ENCODE assay signal across 29 mouse cellular contexts in genomic region chr3:85666166-85666565, GRCm38 (mm10).
A peak's percentile ranks its signal among the peaks of the same experiment; 100 is the strongest.
DNase-seq lines count a peak whose midpoint lies in the region; ATAC-seq and TF ChIP-seq lines count a peak whose summit lies in the region.
"Had no signal": no experiment of that assay in that cellular context is flagged by ENCODE, and none has a peak within 500 bp of the region (broad histone marks: within the 10 kb centered on the region; RNA-seq: fewer than 3 reads in every experiment).

No protein-coding gene starts in this region.

- peaks cover 18% of the 10 kb centered on the region for H3K4me1 ChIP-seq in kidney, adult 2 months (ENCODE audit: control insufficient read depth, insufficient read depth, low read length)
- peaks cover 25% of the 10 kb centered on the region for H3K4me1 ChIP-seq in kidney, embryonic 15.5 days
- peaks cover 12% of the 10 kb centered on the region for H3K4me1 ChIP-seq in forebrain, embryonic 13.5 days
- H3K4me1 ChIP-seq: embryonic facial prominence, embryonic 10.5 days; embryonic facial prominence, embryonic 15.5 days; hindbrain, embryonic 15.5 days; limb, embryonic 12.5 days; liver, embryonic 15.5 days; lung, embryonic 15.5 days; midbrain, embryonic 10.5 days had no signal

- no peaks in the 10 kb centered on the region for H3K27me3 ChIP-seq in kidney, adult 2 months (replicated peaks; ENCODE audit: control insufficient read depth, insufficient read depth, low read length)
- no peaks in the 10 kb centered on the region for H3K27me3 ChIP-seq in kidney, embryonic 15.5 days
- H3K27me3 ChIP-seq in forebrain, embryonic 13.5 days = no peaks in the 10 kb centered on the region
- H3K27me3 ChIP-seq: embryonic facial prominence, embryonic 15.5 days; hindbrain, embryonic 15.5 days; liver, embryonic 15.5 days; lung, embryonic 15.5 days; neural tube, embryonic 13.5 days had no signal

- H3K9ac ChIP-seq in kidney, embryonic 15.5 days = no peak overlapping the region
- no peak overlapping the region for H3K9ac ChIP-seq in forebrain, embryonic 13.5 days
- H3K9ac ChIP-seq: embryonic facial prominence, embryonic 15.5 days; hindbrain, embryonic 15.5 days; limb, embryonic 12.5 days; liver, embryonic 15.5 days; lung, embryonic 15.5 days; neural tube, embryonic 13.5 days had no signal

- H3K27ac ChIP-seq in kidney, adult 2 months (ENCODE audit: insufficient read depth, low read depth, low read length) = no peak overlapping the region; the same call in 1 of the 2 replicates
- H3K27ac ChIP-seq in kidney, embryonic 15.5 days = no peak overlapping the region
- H3K27ac ChIP-seq in forebrain, embryonic 13.5 days = no peak overlapping the region
- H3K27ac ChIP-seq: embryonic facial prominence, embryonic 10.5 days; embryonic facial prominence, embryonic 15.5 days; hindbrain, embryonic 15.5 days; limb, embryonic 12.5 days; liver, embryonic 15.5 days; lung, embryonic 15.5 days; midbrain, embryonic 10.5 days; neural tube, embryonic 13.5 days had no signal

- DNase-seq in kidney, adult 2 months = peak; percentile 82
- DNase-seq in kidney, postnatal 10 days = no peak
- DNase-seq in lung, postnatal 25 days (ENCODE audit: low spot score) = peak; percentile 6
- DNase-seq in lung, postnatal 14 days = no peak
- DNase-seq in kidney, postnatal 25 days = peak; percentile 26 to 61
- no peak for DNase-seq in cerebellum, adult 9-10 months
- DNase-seq: adrenal gland, adult 2 months; adrenal gland, postnatal 36 days; cerebellum, adult 18-20 months; cerebellum, postnatal 14 days; gastrocnemius, postnatal 14 days; layer of hippocampus, adult 9-11 months; right cerebral cortex, postnatal 4 days; thymus, postnatal 4 days had no signal

- no peaks in the 10 kb centered on the region for H3K36me3 ChIP-seq in kidney, adult 2 months (ENCODE audit: control insufficient read depth, insufficient read depth, low read length)
- no peaks in the 10 kb centered on the region for H3K36me3 ChIP-seq in kidney, embryonic 15.5 days
- H3K36me3 ChIP-seq in forebrain, embryonic 13.5 days (ENCODE audit: poor library complexity, severe bottlenecking) = no peaks in the 10 kb centered on the region
- H3K36me3 ChIP-seq: embryonic facial prominence, embryonic 10.5 days; embryonic facial prominence, embryonic 15.5 days; heart, embryonic 10.5 days; hindbrain, embryonic 15.5 days; limb, embryonic 12.5 days; liver, embryonic 15.5 days; lung, embryonic 15.5 days; midbrain, embryonic 10.5 days; neural tube, embryonic 13.5 days had no signal

- no peaks in the 10 kb centered on the region for H3K9me3 ChIP-seq in kidney, embryonic 15.5 days (replicated peaks)
- H3K9me3 ChIP-seq in forebrain, embryonic 13.5 days (replicated peaks) = no peaks in the 10 kb centered on the region
- H3K9me3 ChIP-seq: embryonic facial prominence, embryonic 10.5 days; embryonic facial prominence, embryonic 15.5 days; heart, embryonic 10.5 days; hindbrain, embryonic 15.5 days; limb, embryonic 12.5 days; liver, embryonic 15.5 days; lung, embryonic 15.5 days; midbrain, embryonic 10.5 days; neural tube, embryonic 13.5 days had no signal

- TF ChIP-seq CTCF in kidney, adult 2 months (conservative IDR thresholded peaks at IDR 0.05; ENCODE audit: insufficient read depth, insufficient read length, low read depth, low read length) = no peak

- H3K4me3 ChIP-seq in kidney, adult 2 months (ENCODE audit: insufficient read depth, low read depth, low read length) = no peak overlapping the region
- no peak overlapping the region for H3K4me3 ChIP-seq in kidney, embryonic 15.5 days (replicated peaks)
- H3K4me3 ChIP-seq in forebrain, embryonic 13.5 days = no peak overlapping the region
- H3K4me3 ChIP-seq: embryonic facial prominence, embryonic 10.5 days; embryonic facial prominence, embryonic 15.5 days; heart, embryonic 10.5 days; hindbrain, embryonic 15.5 days; limb, embryonic 12.5 days; liver, embryonic 15.5 days; lung, embryonic 15.5 days; midbrain, embryonic 10.5 days; myocyte; neural tube, embryonic 13.5 days had no signal

- ATAC-seq in kidney, embryonic 15.5 days (replicated peaks; ENCODE audit: low FRiP score) = peak; percentile 83
- no peak for ATAC-seq in forebrain, embryonic 13.5 days
- ATAC-seq: CD4-positive, CD25-positive, alpha-beta regulatory T cell, adult 4 months; forebrain, embryonic 14.5 days; inflammation-experienced regulatory T-cells, adult 6 months had no signal

- no peak for TF ChIP-seq POLR2A in kidney, adult 2 months (IDR thresholded peaks at IDR 0.05; ENCODE audit: low read depth, low read length)

- no peak overlapping the region for H3K4me2 ChIP-seq in kidney, embryonic 15.5 days
- H3K4me2 ChIP-seq in forebrain, embryonic 13.5 days = no peak overlapping the region
- H3K4me2 ChIP-seq: embryonic facial prominence, embryonic 15.5 days; hindbrain, embryonic 15.5 days; limb, embryonic 12.5 days; liver, embryonic 15.5 days; lung, embryonic 15.5 days; neural tube, embryonic 13.5 days had no signal

- 23% methylated on average over 3 of the region's 3 CpGs for WGBS in kidney, adult 2 months
- 55% methylated on average over 3 of the region's 3 CpGs for WGBS in kidney, embryonic 15.5 days
- 87% methylated on average over 3 of the region's 3 CpGs for WGBS in forebrain, embryonic 13.5 days

Comparison
In these comparisons a context has a peak if more than half of its experiments do, and no peak if none do; other contexts are left out.
1. DNase-seq: peak in kidney, adult 2 months (single experiment), lung, postnatal 25 days (single experiment) and kidney, postnatal 25 days (2 of 2); none in kidney, postnatal 10 days (single experiment), lung, postnatal 14 days (single experiment) and cerebellum, adult 9-10 months (single experiment).